Mouse (Mus musculus) ES-E14 (cell line): ENCODE data around the gene Rtn4rl1. TPM values are rescaled to one million over a fixed set of nuclear protein-coding genes. Genes with fewer than 3 reads are reported as not detected.

Experiments
- DNase-seq: peaks from one replicate; pipeline ENCODE4 v3.0.0-alpha.2; 2013; ENCODE audit warnings: low read depth, low spot score
- H3K27ac ChIP-seq: 2 replicates; pipeline ENCODE4 v1.5.1; 2012; ENCODE audit warnings: low read depth, mild to moderate bottlenecking, low read length, moderate library complexity, mixed read lengths; ENCODE audit not compliant: poor library complexity, insufficient read depth, severe bottlenecking
- H3K36me3 ChIP-seq: 2 replicates; pipeline ENCODE4 v1.6.1; 2012; ENCODE audit warnings: mild to moderate bottlenecking, low read length, moderate library complexity, mixed read lengths; ENCODE audit not compliant: control insufficient read depth, poor library complexity, insufficient read depth, severe bottlenecking
- H3K4me1 ChIP-seq, 2 experiments: fragments of 150-350 bp in 1 of 2; sonication (generic) in 1 of 2; 2 replicates each; pipeline ENCODE4 v1.6.1; 2012; ENCODE audit warnings: low read length in 2 of 2, mild to moderate bottlenecking in 1 of 2, mixed read lengths in 1 of 2; ENCODE audit not compliant: control insufficient read depth in 2 of 2, insufficient read depth in 2 of 2, poor library complexity in 1 of 2
- H3K4me3 ChIP-seq, 2 experiments: fragments of 150-350 bp in 1 of 2; sonication (generic) in 1 of 2; 2 replicates each; pipeline ENCODE4 v1.5.1; 2012; ENCODE audit warnings: low read length in 2 of 2, low read depth in 1 of 2, mild to moderate bottlenecking in 1 of 2, mixed read lengths in 1 of 2; ENCODE audit not compliant: insufficient read depth in 1 of 2, poor library complexity in 1 of 2, severe bottlenecking in 1 of 2
- H3K9ac ChIP-seq: 2 replicates; pipeline ENCODE4 v1.6.1; 2012; ENCODE audit warnings: low read depth, mild to moderate bottlenecking, low read length, mixed read lengths; ENCODE audit not compliant: poor library complexity, insufficient read depth, severe bottlenecking
- H3K9me3 ChIP-seq: fragments of 150-350 bp; sonication (generic); 2 replicates; pipeline ENCODE4 v1.6.1; 2012; ENCODE audit warnings: low read depth, mild to moderate bottlenecking, low read length; ENCODE audit not compliant: control insufficient read depth, insufficient read depth
- CHD2 ChIP-seq: IDR thresholded peaks from 2 replicates; pipeline ENCODE4 v1.6.1; 2014; ENCODE audit warnings: mild to moderate bottlenecking, low read depth, low read length, inconsistent platforms
- HCFC1 ChIP-seq: IDR thresholded peaks from 2 replicates; pipeline ENCODE4 v1.6.1; 2012; ENCODE audit warnings: low read length, inconsistent platforms, borderline replicate concordance; ENCODE audit not compliant: insufficient read depth
- MAFK ChIP-seq: IDR thresholded peaks from 2 replicates; pipeline ENCODE4 v1.6.1; 2014; ENCODE audit warnings: mild to moderate bottlenecking, low read depth, low read length, inconsistent platforms; ENCODE audit not compliant: insufficient read depth
- ZC3H11A ChIP-seq: IDR thresholded peaks from 2 replicates; pipeline ENCODE4 v1.6.1; 2012; ENCODE audit warnings: low read depth, mild to moderate bottlenecking, inconsistent platforms, low read length, borderline replicate concordance
- ZNF384 ChIP-seq: IDR thresholded peaks from 2 replicates; pipeline ENCODE4 v1.6.1; 2012; ENCODE audit warnings: low read depth, low read length, inconsistent platforms
- in situ Hi-C, 2 experiments: fragments of 600-800 bp; cut with MboI; formaldehyde crosslinking; loops; one replicate each; pipeline ENCODE4 v1.15.1; 2025; ENCODE audit warnings: low sequenced_read_pairs in 2 of 2, inconsistent platforms in 1 of 2; ENCODE audit not compliant: unreplicated experiment in 2 of 2
- total RNA-seq: library from RNA; depleted of rRNA; stranded (reverse); fragments of 300-350 nt; gene quantifications from 2 replicates; pipeline ENCODE4 v1.2.3, GENCODE M21; 2012

Rtn4rl1 gene
- total RNA-seq, 1 experiment, result 1.0 TPM

DNA sequence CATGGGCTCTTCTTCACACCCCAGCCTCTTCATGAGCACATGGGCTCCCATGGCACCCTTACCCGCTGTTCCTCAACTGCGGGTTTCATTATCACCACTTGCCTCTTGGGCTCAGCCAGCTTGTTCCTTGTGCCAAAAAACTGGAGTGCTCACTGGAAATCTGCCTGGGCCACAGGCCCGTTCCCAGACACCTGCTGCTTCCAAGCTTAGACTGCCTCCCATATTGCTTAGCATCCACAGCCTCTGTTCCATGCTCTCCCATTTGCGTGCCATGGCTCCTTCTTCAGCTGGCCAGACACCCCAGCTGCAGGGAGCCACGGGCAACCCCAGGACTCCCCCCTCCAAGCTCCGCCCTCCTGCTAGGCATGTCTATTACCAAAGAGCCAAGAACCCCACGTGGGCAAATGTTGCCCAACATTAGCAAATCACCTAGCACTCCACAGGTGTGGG lies 77.4 kb downstream of the Rtn4rl1 start:
- Histone ChIP-seq H3K9me3 (no peaks in the 10 kb centered on the region), H3K4me1 (peaks cover 2 to 3% of the 10 kb centered on the region in 2 experiments; a peak in 2 of 4 replicates), H3K9ac (no peak overlapping the region), H3K36me3 (no peaks in the 10 kb centered on the region), H3K4me3 (no peak overlapping the region), H3K27ac (no peak overlapping the region)
- TF ChIP-seq MAFK (no peak), CHD2 (no peak), ZNF384 (no peak), HCFC1 (no peak), ZC3H11A (no peak)
- DNase-seq, result no peak
- in situ Hi-C loops, result no loop called here

DNA sequence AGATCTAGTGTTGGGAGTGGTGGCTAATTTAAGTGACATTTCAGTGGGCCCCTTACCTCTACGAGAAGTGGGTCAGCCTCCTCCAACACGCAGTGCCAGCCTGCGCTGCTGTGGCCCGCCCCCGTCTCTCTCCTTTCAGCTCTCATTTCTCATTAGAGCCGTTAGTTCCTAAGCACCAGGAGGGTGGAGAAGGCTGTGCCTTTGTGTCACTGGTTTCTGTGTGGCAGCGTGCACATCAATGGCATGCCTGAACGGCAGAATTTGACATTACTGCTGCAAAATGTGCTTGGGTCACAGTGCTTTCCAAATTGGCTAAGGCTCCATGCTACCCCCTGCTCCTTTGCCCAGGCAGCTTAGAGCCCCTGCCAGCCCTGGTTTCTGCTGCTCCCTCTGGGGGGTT lies 79.9 kb downstream of the Rtn4rl1 start:
- H3K9ac ChIP-seq, result no peak overlapping the region
- H3K36me3 ChIP-seq, result no peaks in the 10 kb centered on the region
- no peak for DNase-seq
- in situ Hi-C loops, result no loop called here
- no peaks in the 10 kb centered on the region for H3K9me3 ChIP-seq
- no peak for TF ChIP-seq CHD2
- H3K4me3 ChIP-seq, result no peak overlapping the region
- no peak overlapping the region for H3K27ac ChIP-seq
- H3K4me1 ChIP-seq, result peaks cover 2 to 3% of the 10 kb centered on the region in 2 experiments; a peak in 2 of 4 replicates

DNA sequence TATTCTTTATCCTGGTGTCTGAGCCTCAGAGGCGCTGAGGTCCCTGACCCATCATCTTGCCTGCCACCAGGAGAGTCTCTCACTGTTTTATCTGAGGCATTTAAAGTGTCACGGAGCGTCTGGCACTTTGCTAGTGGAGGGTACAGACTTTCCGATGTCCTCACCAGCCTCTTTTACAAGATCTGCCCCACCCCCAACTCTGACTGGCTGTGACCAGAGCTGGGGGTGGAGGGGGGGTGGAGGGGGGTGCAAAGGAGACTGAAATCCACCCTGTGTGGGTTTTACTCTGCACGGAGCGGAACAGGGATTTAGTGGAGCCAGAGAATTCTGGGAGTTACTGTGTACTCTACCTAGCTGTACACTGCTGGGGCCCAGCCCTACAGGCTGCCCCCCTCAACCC lies 81.5 kb downstream of the Rtn4rl1 start:
- DNase-seq, result no peak
- Histone ChIP-seq H3K9me3 (no peaks in the 10 kb centered on the region), H3K36me3 (no peaks in the 10 kb centered on the region), H3K4me3 (no peak overlapping the region), H3K9ac (no peak overlapping the region), H3K27ac (no peak overlapping the region), H3K4me1 (peaks cover 2 to 9% of the 10 kb centered on the region in 2 experiments; a peak in 3 of 4 replicates)
- in situ Hi-C loops, result no loop called here
- TF ChIP-seq ZC3H11A (no peak), CHD2 (no peak), ZNF384 (no peak), HCFC1 (no peak), MAFK (no peak)

DNA sequence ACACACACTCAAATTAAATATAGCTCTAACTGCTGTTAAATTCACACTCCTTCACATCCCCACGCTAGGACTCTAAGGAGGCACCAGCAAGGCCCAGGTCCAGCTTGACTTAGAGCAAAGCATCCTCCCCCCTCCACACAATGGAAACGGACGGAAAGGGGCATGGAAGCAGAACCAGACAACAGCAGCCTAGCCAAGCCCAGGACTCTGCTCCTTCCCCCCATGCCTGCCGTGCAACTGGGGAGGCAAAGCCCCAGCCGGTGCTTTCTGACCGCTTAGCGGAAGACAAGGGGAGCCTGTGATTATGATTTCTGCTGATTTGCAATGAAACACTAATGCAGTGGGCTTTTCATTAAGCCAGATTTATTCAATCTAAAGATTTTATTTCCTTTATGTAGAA lies 84.5 kb downstream of the Rtn4rl1 start:
- no peaks in the 10 kb centered on the region for H3K9me3 ChIP-seq
- peaks cover 2 to 28% of the 10 kb centered on the region in 2 experiments; a peak in 3 of 4 replicates for H3K4me1 ChIP-seq
- TF ChIP-seq CHD2 (no peak), ZC3H11A (no peak), MAFK (no peak), ZNF384 (no peak), HCFC1 (no peak)

DNA sequence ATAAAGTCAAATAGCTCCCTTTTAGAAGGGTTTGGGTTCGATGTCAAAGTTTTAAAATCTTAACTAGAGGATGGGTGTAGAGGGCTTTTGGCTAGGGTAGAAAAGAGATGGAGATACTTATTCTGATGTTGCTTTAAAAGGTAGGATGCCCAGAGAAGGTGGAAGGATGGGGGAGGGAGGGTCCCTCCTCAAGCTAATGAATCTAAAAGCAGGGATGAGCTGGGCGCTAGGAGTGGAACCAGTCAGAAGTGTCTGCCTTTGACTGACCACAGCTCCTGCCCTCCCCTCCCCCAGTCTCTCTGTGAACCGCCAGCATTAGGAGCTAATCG lies 85.4 kb downstream of the Rtn4rl1 start:
- no peak for TF ChIP-seq HCFC1
- TF ChIP-seq ZNF384, result no peak
- TF ChIP-seq CHD2, result no peak
- no peak for TF ChIP-seq MAFK
- no peak for TF ChIP-seq ZC3H11A
- H3K4me1 ChIP-seq, result peaks cover 2 to 28% of the 10 kb centered on the region in 2 experiments; a peak in 3 of 4 replicates
- DNase-seq, result no peak
- in situ Hi-C loops, result no loop called here
- no peak overlapping the region for H3K27ac ChIP-seq
- no peak overlapping the region for H3K9ac ChIP-seq
- H3K36me3 ChIP-seq, result no peaks in the 10 kb centered on the region
- H3K9me3 ChIP-seq, result no peaks in the 10 kb centered on the region
- H3K4me3 ChIP-seq, result peak overlapping the region in 1 of 2 experiments; percentile 33; a peak in 2 of 4 replicates

More for the DNA sequence above, 84.5 kb downstream of the Rtn4rl1 start:
- Histone ChIP-seq H3K27ac (no peak overlapping the region), H3K4me3 (no peak overlapping the region), H3K9ac (no peak overlapping the region), H3K36me3 (no peaks in the 10 kb centered on the region)
- DNase-seq, result no peak
- in situ Hi-C loops, result no loop called here
